Mouse (Mus musculus) E14TG2a.4 (cell line): Measurements from ENCODE around the gene Sema7a.

Experiments used
- CTCF ChIP-seq: conservative IDR thresholded peaks from 2 replicates; pipeline ENCODE4 v1.5.1; 2014; ENCODE audit warnings: low read length
- NANOG ChIP-seq: IDR thresholded peaks from 2 replicates; pipeline ENCODE4 v1.6.1; 2014; ENCODE audit warnings: borderline replicate concordance, low read length, mixed read lengths
- POU5F1 ChIP-seq: IDR thresholded peaks from 2 replicates; pipeline ENCODE4 v1.6.1; 2014; ENCODE audit warnings: low read length, borderline replicate concordance

DNA sequence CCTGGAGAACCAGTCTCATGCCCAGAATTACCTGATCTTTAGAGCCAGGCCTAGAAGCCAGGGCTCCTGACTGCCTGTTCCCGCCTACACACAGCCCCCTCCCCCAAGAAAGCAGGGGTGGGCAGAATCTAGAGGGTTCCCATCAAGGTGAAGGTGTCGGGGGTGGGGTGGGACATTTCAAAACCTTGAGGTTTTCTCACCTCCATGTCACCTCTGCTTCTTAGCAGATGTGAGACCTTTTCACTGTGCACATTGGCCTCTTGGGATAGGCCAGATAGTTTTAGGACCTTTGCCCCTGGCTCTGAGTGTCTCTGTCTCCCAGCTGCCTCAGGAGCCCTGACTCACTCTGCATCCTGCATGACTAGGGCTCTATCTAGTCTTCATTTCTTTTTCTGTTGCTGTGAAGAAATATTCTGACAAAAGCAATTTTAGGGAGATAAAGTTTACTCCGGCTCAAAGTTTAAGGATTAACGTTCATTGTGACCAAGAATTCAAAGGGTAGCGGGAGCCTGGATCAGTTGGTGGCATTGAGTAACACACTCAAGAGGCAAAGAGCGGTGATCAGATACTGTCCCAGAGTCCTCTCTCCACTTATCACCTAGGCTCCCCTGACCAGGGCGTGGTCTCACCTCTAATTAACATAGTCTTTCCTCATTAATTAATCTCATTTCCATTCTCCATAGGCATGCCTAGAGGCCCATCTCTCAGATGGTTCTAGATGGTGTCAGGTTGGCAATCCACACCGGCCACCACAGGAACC lies 29.1 kb downstream of the Sema7a start:
- no peak for TF ChIP-seq CTCF
- no peak for TF ChIP-seq NANOG
- no peak for TF ChIP-seq POU5F1
